In the genomic region with DNA sequence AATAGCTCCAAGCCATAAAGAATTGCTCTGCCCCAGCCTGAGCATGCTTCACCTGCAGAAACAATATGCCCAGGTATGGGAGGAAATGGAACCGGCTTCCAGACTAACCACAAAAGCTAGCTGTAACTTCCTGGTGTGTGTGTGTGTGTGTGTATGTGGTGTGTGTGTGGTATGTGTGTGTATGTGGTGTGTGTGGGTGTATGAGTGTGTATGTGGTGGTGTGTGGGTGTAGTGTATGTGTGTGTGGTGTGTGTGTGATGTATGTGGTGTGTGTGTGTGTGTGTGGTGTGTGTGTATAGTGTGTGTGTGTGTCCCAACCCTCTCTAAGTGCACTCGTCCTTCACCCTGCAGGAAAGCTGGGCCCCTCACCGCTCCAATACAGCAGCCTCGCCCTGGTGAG, we compare ENCODE assay signal across 20 mouse cellular contexts. TPM values are rescaled to one million over a fixed set of nuclear protein-coding genes. Genes with fewer than 3 reads are reported as not detected.
"Had no signal": no experiment of that assay in that cellular context is flagged by ENCODE, and none has a peak within 500 bp of the region (broad histone marks: within the 10 kb centered on the region; RNA-seq: fewer than 3 reads in every experiment).

No protein-coding gene starts in this region.

- H3K4me3 ChIP-seq: kidney, embryonic 15.5 days; limb, embryonic 15.5 days; liver, embryonic 12.5 days; midbrain, embryonic 10.5 days; neural tube, embryonic 15.5 days had no signal

- DNase-seq: kidney, adult 2 months; kidney, postnatal 14 days; layer of hippocampus, adult 9-11 months; layer of hippocampus, postnatal 36 days; lung, embryonic 14.5 days; lung, postnatal 10 days; lung, postnatal 4 days; right cerebral cortex, adult 18-20 months; right cerebral cortex, postnatal 25 days; spleen, adult 18-20 months had no signal

- H3K36me3 ChIP-seq: kidney, embryonic 15.5 days; limb, embryonic 15.5 days; liver, embryonic 12.5 days; midbrain, embryonic 10.5 days; neural tube, embryonic 15.5 days had no signal

- H3K27ac ChIP-seq: kidney, embryonic 15.5 days; limb, embryonic 15.5 days; liver, embryonic 12.5 days; midbrain, embryonic 10.5 days; neural tube, embryonic 15.5 days had no signal

RNA-seq across cellular contexts. Expression of a gene that starts 10.8 kb away (rescaled TPM):
- total RNA-seq: megakaryocyte, adult 5-6 weeks had no signal
- polyA plus RNA-seq: intestine, embryonic 16.5 days; limb, embryonic 11.5 days; liver, embryonic 12.5 days; liver, embryonic 16.5 days; neural tube, embryonic 11.5 days had no signal

RNA-seq across cellular contexts. Expression of a gene that starts 20.0 kb away (rescaled TPM):
- total RNA-seq: megakaryocyte, adult 5-6 weeks had no signal
